Mouse (Mus musculus): Measurements from ENCODE around the gene Glb1l. TPM values are rescaled to one million over a fixed set of nuclear protein-coding genes. Genes with fewer than 3 reads are reported as not detected.

Glb1l gene
- polyA plus RNA-seq, 2 experiments = 17.7 to 41.4 TPM

DNA sequence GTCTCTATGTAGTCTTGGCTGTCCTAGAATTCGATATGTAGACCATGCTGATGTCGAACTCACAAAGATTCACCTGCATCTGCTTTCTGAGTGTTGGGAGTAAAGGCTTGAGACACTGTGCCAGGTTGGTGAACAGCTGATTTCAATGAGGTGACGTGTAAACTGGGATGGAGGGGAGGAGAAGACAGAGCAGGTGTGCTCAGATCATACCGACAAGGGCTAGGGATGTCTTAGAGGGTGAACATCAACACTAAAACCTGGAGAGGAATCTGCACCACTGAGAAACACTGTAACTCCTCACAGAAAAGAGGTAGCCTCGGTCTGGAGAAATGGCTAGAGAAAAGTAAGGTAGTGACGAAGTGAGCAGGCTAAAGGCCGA is 42.5 kb downstream of the Glb1l start:
- Histone ChIP-seq H3K27me3 (ENCODE audit: control insufficient read depth, insufficient read depth, low read length) (no peaks in the 10 kb centered on the region), H3K4me1 (ENCODE audit: control insufficient read depth, insufficient read depth, low read length) (peaks cover 10% of the 10 kb centered on the region), H3K27ac (replicated peaks; ENCODE audit: low read depth, low read length) (peak overlapping the region; percentile 81; the same call in 1 of the 2 replicates), H3K4me2 (replicated peaks; ENCODE audit: low read depth, low read length, severe bottlenecking) (peak overlapping the region; percentile 56), H3K4me3 (replicated peaks; ENCODE audit: low read length) (peak overlapping the region; percentile 72), H3K9me3 (ENCODE audit: control insufficient read depth, low read length) (no peaks in the 10 kb centered on the region), H3K36me3 (ENCODE audit: control insufficient read depth, insufficient read depth, low read length) (peaks cover 28% of the 10 kb centered on the region), H3K9ac (ENCODE audit: low read depth, low read length, severe bottlenecking) (peak overlapping the region; percentile 56)
- ATAC-seq (ENCODE audit: low FRiP score, low read depth) (no peak; the same call in 1 of the 2 replicates), DNase-seq (ENCODE audit: low spot score) (no peak)
- 8% methylated on average over 7 of the region's 7 CpGs for WGBS
- no peak for TF ChIP-seq POLR2A (IDR thresholded peaks at IDR 0.05; ENCODE audit: borderline replicate concordance, extremely low read depth, insufficient read depth, insufficient read length)

DNA sequence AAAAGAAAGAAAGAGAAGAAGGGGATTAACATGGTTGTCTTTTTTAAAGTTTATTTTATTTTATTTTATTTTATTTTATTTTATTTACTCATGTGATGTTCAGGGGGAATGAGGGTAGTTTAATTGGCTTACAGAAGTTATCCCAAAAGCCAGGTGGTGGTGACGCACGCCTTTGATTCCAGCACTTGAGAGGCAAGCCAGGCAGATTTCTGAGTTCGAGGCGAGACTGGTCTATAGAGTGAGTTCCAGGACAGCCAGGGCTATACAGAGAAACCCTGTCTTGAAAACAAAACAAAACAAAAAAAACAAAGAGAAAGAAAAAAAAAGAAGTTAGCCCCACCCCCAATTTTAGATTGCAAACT is 50.4 kb downstream of the Glb1l start:
- Histone ChIP-seq H3K27ac (replicated peaks; ENCODE audit: low read depth, low read length) (no peak overlapping the region), H3K9me3 (ENCODE audit: control insufficient read depth, low read length) (no peaks in the 10 kb centered on the region), H3K4me2 (replicated peaks; ENCODE audit: low read depth, low read length, severe bottlenecking) (no peak overlapping the region), H3K4me3 (replicated peaks; ENCODE audit: low read length) (no peak overlapping the region), H3K36me3 (ENCODE audit: control insufficient read depth, insufficient read depth, low read length) (no peaks in the 10 kb centered on the region), H3K4me1 (ENCODE audit: control insufficient read depth, insufficient read depth, low read length) (no peaks in the 10 kb centered on the region), H3K9ac (ENCODE audit: low read depth, low read length, severe bottlenecking) (no peak overlapping the region), H3K27me3 (ENCODE audit: control insufficient read depth, insufficient read depth, low read length) (no peaks in the 10 kb centered on the region)
- WGBS = 77% methylated on average over 4 of the region's 4 CpGs
- DNase-seq (ENCODE audit: low spot score) (no peak), ATAC-seq (ENCODE audit: low FRiP score, low read depth) (no peak)
- no peak for TF ChIP-seq POLR2A (IDR thresholded peaks at IDR 0.05; ENCODE audit: borderline replicate concordance, extremely low read depth, insufficient read depth, insufficient read length)

GRCm38 (mm10) chr1:75159540-75160255 is 50.9 kb downstream of the Glb1l start:
- TF ChIP-seq POLR2A (IDR thresholded peaks at IDR 0.05; ENCODE audit: borderline replicate concordance, extremely low read depth, insufficient read depth, insufficient read length) = no peak
- DNase-seq (ENCODE audit: low spot score) (no peak), ATAC-seq (ENCODE audit: low FRiP score, low read depth) (no peak)
- no peaks in the 10 kb centered on the region for H3K9me3 ChIP-seq (ENCODE audit: control insufficient read depth, low read length)
- no peaks in the 10 kb centered on the region for H3K27me3 ChIP-seq (ENCODE audit: control insufficient read depth, insufficient read depth, low read length)
- no peak overlapping the region for H3K4me2 ChIP-seq (replicated peaks; ENCODE audit: low read depth, low read length, severe bottlenecking)
- H3K27ac ChIP-seq (replicated peaks; ENCODE audit: low read depth, low read length) = no peak overlapping the region
- H3K9ac ChIP-seq (ENCODE audit: low read depth, low read length, severe bottlenecking) = no peak overlapping the region
- no peaks in the 10 kb centered on the region for H3K4me1 ChIP-seq (ENCODE audit: control insufficient read depth, insufficient read depth, low read length)
- no peak overlapping the region for H3K4me3 ChIP-seq (replicated peaks; ENCODE audit: low read length)
- H3K36me3 ChIP-seq (ENCODE audit: control insufficient read depth, insufficient read depth, low read length) = no peaks in the 10 kb centered on the region
- 72% methylated on average over 5 of the region's 5 CpGs for WGBS

- no peak overlapping the region for H3K9ac ChIP-seq (ENCODE audit: low read depth, low read length, severe bottlenecking)
- no peak overlapping the region for H3K4me2 ChIP-seq (replicated peaks; ENCODE audit: low read depth, low read length, severe bottlenecking)
- DNase-seq (ENCODE audit: low spot score) (no peak), ATAC-seq (ENCODE audit: low FRiP score, low read depth) (no peak)
- no peaks in the 10 kb centered on the region for H3K4me1 ChIP-seq (ENCODE audit: control insufficient read depth, insufficient read depth, low read length)
- H3K27me3 ChIP-seq (ENCODE audit: control insufficient read depth, insufficient read depth, low read length) = no peaks in the 10 kb centered on the region
- no peak overlapping the region for H3K4me3 ChIP-seq (replicated peaks; ENCODE audit: low read length)
- TF ChIP-seq POLR2A (IDR thresholded peaks at IDR 0.05; ENCODE audit: borderline replicate concordance, extremely low read depth, insufficient read depth, insufficient read length) = no peak
- no peak overlapping the region for H3K27ac ChIP-seq (replicated peaks; ENCODE audit: low read depth, low read length)
- no peaks in the 10 kb centered on the region for H3K36me3 ChIP-seq (ENCODE audit: control insufficient read depth, insufficient read depth, low read length)
- H3K9me3 ChIP-seq (ENCODE audit: control insufficient read depth, low read length) = no peaks in the 10 kb centered on the region
Observed at GRCm38 (mm10) chr1:75158990-75159389, 51.6 kb downstream of the Glb1l start.

- TF ChIP-seq POLR2A (IDR thresholded peaks at IDR 0.05; ENCODE audit: borderline replicate concordance, extremely low read depth, insufficient read depth, insufficient read length) = no peak
- Histone ChIP-seq H3K9ac (ENCODE audit: low read depth, low read length, severe bottlenecking) (no peak overlapping the region), H3K36me3 (ENCODE audit: control insufficient read depth, insufficient read depth, low read length) (no peaks in the 10 kb centered on the region), H3K4me3 (replicated peaks; ENCODE audit: low read length) (no peak overlapping the region), H3K4me2 (replicated peaks; ENCODE audit: low read depth, low read length, severe bottlenecking) (no peak overlapping the region), H3K9me3 (ENCODE audit: control insufficient read depth, low read length) (no peaks in the 10 kb centered on the region), H3K27me3 (ENCODE audit: control insufficient read depth, insufficient read depth, low read length) (no peaks in the 10 kb centered on the region), H3K27ac (replicated peaks; ENCODE audit: low read depth, low read length) (no peak overlapping the region), H3K4me1 (ENCODE audit: control insufficient read depth, insufficient read depth, low read length) (no peaks in the 10 kb centered on the region)
- no peak for ATAC-seq (ENCODE audit: low FRiP score, low read depth)
- DNase-seq (ENCODE audit: low spot score) = no peak
- 74% methylated on average over 3 of the region's 3 CpGs for WGBS
Observed at GRCm38 (mm10) chr1:75155837-75156236, 54.8 kb downstream of the Glb1l start.
